Mouse (Mus musculus) bone marrow macrophage, adult 2 months (primary cell): ENCODE data around the gene Tnfrsf13c.

Experiments used
- CTCF ChIP-seq: IDR thresholded peaks from 2 replicates; pipeline ENCODE4 v1.5.1; 2012; ENCODE audit warnings: low read depth, mild to moderate bottlenecking, low read length, moderate library complexity
- POLR2A ChIP-seq: IDR thresholded peaks from 2 replicates; pipeline ENCODE4 v1.6.1; 2012; ENCODE audit warnings: mild to moderate bottlenecking, low read depth, low read length, borderline replicate concordance

- no peak for TF ChIP-seq CTCF
- no peak for TF ChIP-seq POLR2A
Observed at GRCm38 (mm10) chr15:82188481-82189240, 35.5 kb downstream of the Tnfrsf13c start.
